Mouse (Mus musculus) embryonic facial prominence, embryonic 12.5 days (tissue): ENCODE measurements around the gene Gm266. TPM values are rescaled to one million over a fixed set of nuclear protein-coding genes. Genes with fewer than 3 reads are reported as not detected.

ENCODE experiments used
- ATAC-seq: fragments of 200-750 bp; cut with Nextera tagmentation; 2 replicates; pipeline ENCODE4 v1.8.0; 2017; ENCODE audit not compliant: insufficient number of reproducible peaks, insufficient read depth, low FRiP score, low TSS enrichment
- H3K27ac ChIP-seq: fragments of 300-500 bp; sonication (generic); 2 replicates; pipeline ENCODE4 v1.5.1; 2016; ENCODE audit warnings: mild to moderate bottlenecking
- H3K27me3 ChIP-seq: fragments of 300-500 bp; sonication (generic); 2 replicates; pipeline ENCODE4 v1.6.1; 2016; ENCODE audit warnings: mild to moderate bottlenecking, moderate library complexity
- H3K36me3 ChIP-seq: fragments of 300-500 bp; sonication (generic); 2 replicates; pipeline ENCODE4 v1.6.1; 2016; ENCODE audit warnings: mild to moderate bottlenecking
- H3K4me1 ChIP-seq: fragments of 300-500 bp; sonication (generic); 2 replicates; pipeline ENCODE4 v1.6.1; 2016
- H3K4me2 ChIP-seq: fragments of 300-500 bp; sonication (generic); replicated peaks from 2 replicates; pipeline ENCODE4 v1.6.1; 2016; ENCODE audit warnings: mild to moderate bottlenecking, moderate library complexity
- H3K4me3 ChIP-seq: fragments of 300-500 bp; sonication (generic); 2 replicates; pipeline ENCODE4 v1.5.1; 2016; ENCODE audit warnings: mild to moderate bottlenecking
- H3K9ac ChIP-seq: fragments of 300-500 bp; sonication (generic); 2 replicates; pipeline ENCODE4 v1.6.1; 2016; ENCODE audit warnings: mild to moderate bottlenecking, moderate library complexity
- H3K9me3 ChIP-seq: fragments of 300-500 bp; sonication (generic); 2 replicates; pipeline ENCODE4 v1.6.1; 2016; ENCODE audit warnings: mild to moderate bottlenecking, moderate library complexity
- WGBS: fragments of 180-500 bp; shearing (Covaris S2); methylation state at CpG from one replicate; pipeline ENCODE4 v1.1.7; 2016; 5-methylcytosine and 5-hydroxymethylcytosine counted together
- polyA plus RNA-seq: library from polyadenylated mRNA; unstranded; fragments of >200 nt; fragmentation: Nextera tagmentation; extraction: Ambion mirVana; gene quantifications from 2 replicates; pipeline ENCODE4 v1.2.1, GENCODE M21; 2016

The Gm266 gene
- polyA plus RNA-seq, 1 experiment from 2014 or later = 28.1 TPM

DNA sequence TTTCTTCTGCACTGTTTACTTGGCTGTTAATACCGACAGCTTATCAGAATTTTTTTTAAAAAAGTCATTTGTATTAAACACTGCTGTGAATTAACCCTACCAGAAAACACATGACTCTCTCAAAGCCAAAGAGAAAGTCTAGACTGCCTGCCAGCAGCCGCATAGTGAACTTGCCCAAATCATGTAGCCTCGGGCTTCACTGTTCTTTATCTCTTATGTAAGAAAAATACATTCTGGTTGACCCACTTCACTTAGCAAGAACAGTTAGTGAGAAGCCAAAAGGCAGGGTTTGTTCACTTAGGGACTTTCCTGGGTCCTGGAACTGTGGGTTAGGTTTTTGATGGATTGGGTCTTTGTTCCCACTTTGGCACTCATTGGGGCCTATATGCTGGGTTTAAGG, 13.9 kb downstream of the Gm266 start:
- peaks cover 10% of the 10 kb centered on the region; the same call in 1 of the 2 replicates for H3K4me1 ChIP-seq
- H3K9me3 ChIP-seq = no peaks in the 10 kb centered on the region
- H3K36me3 ChIP-seq = no peaks in the 10 kb centered on the region
- no peak overlapping the region for H3K9ac ChIP-seq
- H3K27ac ChIP-seq = no peak overlapping the region
- no peak overlapping the region for H3K4me2 ChIP-seq
- WGBS = 84% methylated on average over 3 of the region's 3 CpGs
- ATAC-seq = no peak
- no peak overlapping the region for H3K4me3 ChIP-seq
- H3K27me3 ChIP-seq = no peaks in the 10 kb centered on the region

DNA sequence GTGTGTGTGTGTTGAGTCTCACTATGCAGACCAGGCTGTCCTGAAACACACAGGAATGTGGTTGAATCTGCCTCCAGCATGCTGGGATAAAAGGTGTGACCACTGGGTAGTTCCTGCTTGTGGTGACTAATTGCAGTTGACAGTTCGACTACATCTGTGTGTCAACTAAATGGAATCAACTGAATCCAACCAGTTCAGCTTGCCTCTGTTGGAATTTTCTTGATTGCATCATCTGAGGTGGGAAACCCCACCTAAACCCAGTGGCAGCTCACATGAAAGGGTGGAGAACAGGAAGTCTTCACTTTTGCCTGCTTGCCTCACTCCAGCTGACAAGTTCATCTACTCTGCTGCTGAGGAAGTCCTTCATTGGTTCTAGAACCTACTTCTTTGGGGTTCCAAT, 14.5 kb downstream of the Gm266 start:
- Histone ChIP-seq H3K36me3 (no peaks in the 10 kb centered on the region), H3K27ac (no peak overlapping the region), H3K27me3 (no peaks in the 10 kb centered on the region), H3K4me2 (no peak overlapping the region), H3K4me1 (peaks cover 10% of the 10 kb centered on the region; the same call in 1 of the 2 replicates), H3K9me3 (no peaks in the 10 kb centered on the region), H3K4me3 (no peak overlapping the region), H3K9ac (no peak overlapping the region)
- ATAC-seq = no peak
- 63% methylated on average over 1 of the region's 1 CpGs for WGBS

- Histone ChIP-seq H3K27me3 (no peaks in the 10 kb centered on the region), H3K9me3 (no peaks in the 10 kb centered on the region), H3K9ac (no peak overlapping the region), H3K4me3 (no peak overlapping the region), H3K4me1 (peaks cover under 1% of the 10 kb centered on the region; the same call in 1 of the 2 replicates), H3K27ac (no peak overlapping the region), H3K4me2 (no peak overlapping the region), H3K36me3 (no peaks in the 10 kb centered on the region)
- ATAC-seq = no peak
- WGBS = 8% methylated on average over 8 of the region's 8 CpGs
Measured at GRCm38 (mm10) chr12:111469507-111469906, 16.1 kb downstream of the Gm266 start.

DNA sequence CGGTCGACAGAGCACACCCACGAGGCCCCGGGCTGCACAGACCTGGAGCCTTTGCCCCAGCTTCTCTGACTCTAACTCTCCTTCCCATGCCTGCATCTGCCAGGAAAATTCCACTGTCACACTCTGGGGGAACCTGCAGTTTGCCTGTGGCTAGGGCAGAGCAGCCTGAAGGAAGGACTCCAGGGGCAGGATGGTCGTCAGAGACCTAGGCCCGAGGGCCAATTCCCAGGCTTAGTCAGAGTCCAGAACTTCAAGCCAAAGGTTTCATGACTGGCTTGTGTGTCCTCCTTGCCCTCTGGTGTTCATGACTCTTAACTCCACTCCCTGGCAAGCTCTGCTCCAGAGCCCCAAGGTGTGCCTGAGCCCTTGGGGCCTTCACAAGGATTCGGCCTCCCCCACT, 17.4 kb downstream of the Gm266 start:
- ATAC-seq = no peak
- Histone ChIP-seq H3K9ac (no peak overlapping the region), H3K4me3 (no peak overlapping the region), H3K36me3 (no peaks in the 10 kb centered on the region), H3K27ac (no peak overlapping the region), H3K4me1 (peaks cover 6% of the 10 kb centered on the region; the same call in 1 of the 2 replicates), H3K4me2 (no peak overlapping the region), H3K9me3 (no peaks in the 10 kb centered on the region), H3K27me3 (no peaks in the 10 kb centered on the region)
- 68% methylated on average over 7 of the region's 7 CpGs for WGBS

DNA sequence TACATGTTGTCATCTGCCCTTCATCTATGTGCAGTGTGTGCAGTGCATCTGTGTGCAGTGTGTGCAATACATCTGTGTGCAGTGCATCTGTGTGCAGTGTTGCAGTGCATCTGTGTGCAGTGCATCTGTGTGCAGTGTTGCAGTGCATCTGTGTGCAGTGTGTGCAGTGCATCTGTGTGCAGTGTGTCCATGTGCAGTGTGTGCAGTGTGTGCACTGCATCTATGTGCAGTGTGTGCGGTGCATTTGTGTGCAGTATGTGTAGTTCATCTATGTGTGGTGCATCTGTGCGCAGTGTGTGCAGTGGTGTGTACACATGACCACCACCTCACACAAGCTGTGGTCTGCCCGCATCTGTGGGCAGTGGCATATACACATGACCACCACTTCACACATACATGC, 19.3 kb downstream of the Gm266 start:
- Histone ChIP-seq H3K9me3 (no peaks in the 10 kb centered on the region), H3K36me3 (no peaks in the 10 kb centered on the region), H3K27ac (no peak overlapping the region), H3K27me3 (no peaks in the 10 kb centered on the region), H3K4me2 (no peak overlapping the region), H3K4me1 (peaks cover 6% of the 10 kb centered on the region; the same call in 1 of the 2 replicates), H3K9ac (no peak overlapping the region), H3K4me3 (no peak overlapping the region)
- no peak for ATAC-seq
- whole genome bisulfite sequencing = 93% methylated on average over 3 of the region's 3 CpGs

GRCm38 (mm10) chr12:111463570-111463969, 22.1 kb downstream of the Gm266 start:
- Histone ChIP-seq H3K36me3 (no peaks in the 10 kb centered on the region), H3K9ac (no peak overlapping the region), H3K4me2 (no peak overlapping the region), H3K4me3 (no peak overlapping the region), H3K9me3 (no peaks in the 10 kb centered on the region), H3K27me3 (no peaks in the 10 kb centered on the region), H3K4me1 (peaks cover 6% of the 10 kb centered on the region; the same call in 1 of the 2 replicates), H3K27ac (no peak overlapping the region)
- ATAC-seq = no peak
- WGBS = 75% methylated on average over 7 of the region's 7 CpGs

DNA sequence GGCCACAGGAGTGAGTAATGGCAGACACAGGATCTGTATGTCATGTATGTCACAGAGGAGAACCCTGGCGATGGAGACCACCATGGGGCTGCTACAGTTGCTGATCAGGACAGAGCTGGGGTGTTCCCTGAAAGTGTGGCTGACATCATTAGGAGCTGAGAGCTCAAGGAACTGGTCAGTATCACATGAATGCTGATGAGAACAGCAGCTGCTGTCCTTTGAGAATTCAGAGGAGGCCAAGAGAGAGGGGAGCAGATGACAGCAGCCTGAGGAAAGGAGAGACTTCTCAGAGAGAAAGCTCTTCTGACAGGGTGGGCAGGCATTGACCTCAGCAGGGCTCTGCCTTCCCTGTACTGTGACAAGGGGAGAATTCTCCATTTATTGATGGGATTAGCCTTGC, 27.9 kb downstream of the Gm266 start:
- ATAC-seq = no peak
- H3K27me3 ChIP-seq = peaks cover 25% of the 10 kb centered on the region; the same call in 1 of the 2 replicates

DNA sequence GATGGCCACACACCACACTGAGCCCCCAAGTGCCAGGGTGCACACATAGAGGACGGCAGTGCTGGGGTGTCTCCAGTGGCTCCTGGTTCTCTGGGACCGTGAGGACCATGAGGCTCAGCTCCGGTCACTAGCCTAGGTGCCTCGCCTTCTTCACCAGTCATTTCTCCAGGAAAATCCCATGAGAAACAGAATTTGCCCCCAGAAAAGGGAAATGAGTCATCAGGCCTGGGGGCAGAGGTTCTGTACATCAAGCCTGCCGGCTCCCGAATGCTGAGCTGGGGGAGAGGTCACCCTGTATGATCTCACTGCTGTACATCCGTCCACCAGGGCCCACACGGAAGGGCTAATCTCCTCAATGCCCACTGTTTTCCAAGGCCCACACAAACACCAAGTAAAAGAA, 29.8 kb downstream of the Gm266 start:
- no peak for ATAC-seq
- H3K27ac ChIP-seq = no peak overlapping the region
- peaks cover 40% of the 10 kb centered on the region for H3K27me3 ChIP-seq
- H3K4me2 ChIP-seq = no peak overlapping the region
- H3K4me3 ChIP-seq = no peak overlapping the region
- no peak overlapping the region for H3K9ac ChIP-seq
- no peaks in the 10 kb centered on the region for H3K9me3 ChIP-seq
- no peaks in the 10 kb centered on the region for H3K36me3 ChIP-seq
- WGBS = 54% methylated on average over 8 of the region's 8 CpGs
- peaks cover 20% of the 10 kb centered on the region for H3K4me1 ChIP-seq

More for the DNA sequence above, 27.9 kb downstream of the Gm266 start:
- Histone ChIP-seq H3K4me3 (no peak overlapping the region), H3K4me1 (peaks cover 18% of the 10 kb centered on the region), H3K36me3 (no peaks in the 10 kb centered on the region), H3K9ac (no peak overlapping the region), H3K27ac (no peak overlapping the region), H3K9me3 (no peaks in the 10 kb centered on the region), H3K4me2 (no peak overlapping the region)
- 90% methylated on average over 1 of the region's 1 CpGs for WGBS

- no peaks in the 10 kb centered on the region for H3K9me3 ChIP-seq
- H3K4me3 ChIP-seq = no peak overlapping the region
- 59% methylated on average over 12 of the region's 12 CpGs for WGBS
- peaks cover 45% of the 10 kb centered on the region for H3K27me3 ChIP-seq
- no peak for ATAC-seq
- no peak overlapping the region for H3K27ac ChIP-seq
- H3K9ac ChIP-seq = no peak overlapping the region
- peaks cover 25% of the 10 kb centered on the region for H3K4me1 ChIP-seq
- H3K4me2 ChIP-seq = no peak overlapping the region
- no peaks in the 10 kb centered on the region for H3K36me3 ChIP-seq
Measured at GRCm38 (mm10) chr12:111455311-111455846, 30.2 kb downstream of the Gm266 start.

GRCm38 (mm10) chr12:111454543-111455280, 30.9 kb downstream of the Gm266 start:
- Histone ChIP-seq H3K36me3 (no peaks in the 10 kb centered on the region), H3K4me2 (no peak overlapping the region), H3K9ac (no peak overlapping the region), H3K9me3 (no peaks in the 10 kb centered on the region), H3K4me1 (peaks cover 31% of the 10 kb centered on the region), H3K27me3 (peaks cover 51% of the 10 kb centered on the region), H3K27ac (no peak overlapping the region), H3K4me3 (no peak overlapping the region)
- ATAC-seq = no peak
- WGBS = 58% methylated on average over 10 of the region's 10 CpGs

GRCm38 (mm10) chr12:111454021-111454420, 31.6 kb downstream of the Gm266 start:
- Histone ChIP-seq H3K27me3 (peaks cover 58% of the 10 kb centered on the region), H3K4me2 (no peak overlapping the region), H3K4me1 (peaks cover 38% of the 10 kb centered on the region), H3K9ac (no peak overlapping the region), H3K4me3 (no peak overlapping the region), H3K36me3 (no peaks in the 10 kb centered on the region), H3K27ac (no peak overlapping the region), H3K9me3 (no peaks in the 10 kb centered on the region)
- no peak for ATAC-seq
- WGBS = 17% methylated on average over 4 of the region's 4 CpGs

DNA sequence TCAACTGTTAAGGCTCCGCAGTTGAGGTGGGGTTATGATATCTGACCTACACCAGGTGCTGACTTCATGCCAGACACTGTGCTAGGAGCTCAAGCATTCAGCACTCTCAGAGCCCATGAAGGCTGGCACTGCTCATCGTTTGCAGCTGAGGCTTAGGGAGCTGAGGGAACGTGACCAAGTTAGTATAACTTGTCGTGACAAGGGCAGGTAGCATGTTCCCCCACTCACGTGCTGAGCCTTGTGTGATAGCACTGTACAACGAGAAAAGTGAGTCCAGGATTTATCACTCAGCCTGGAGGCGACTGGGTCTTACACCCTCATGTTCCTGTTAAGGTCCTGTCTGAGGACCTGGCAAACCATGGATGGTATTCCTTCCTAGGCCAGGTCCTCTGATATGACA, 34.1 kb downstream of the Gm266 start:
- H3K36me3 ChIP-seq = no peaks in the 10 kb centered on the region
- no peak overlapping the region for H3K9ac ChIP-seq
- 80% methylated on average over 7 of the region's 7 CpGs for WGBS
- H3K27me3 ChIP-seq = peaks cover 76% of the 10 kb centered on the region
- peaks cover 59% of the 10 kb centered on the region for H3K4me1 ChIP-seq
- no peaks in the 10 kb centered on the region for H3K9me3 ChIP-seq
- no peak overlapping the region for H3K4me3 ChIP-seq
- no peak overlapping the region for H3K4me2 ChIP-seq
- no peak for ATAC-seq
- no peak overlapping the region for H3K27ac ChIP-seq
